Mouse (Mus musculus): ENCODE measurements around the gene Etfdh.
"Not testable (repeated sequence)": the region's sequence is repeated elsewhere in the genome, so short reads cannot be mapped to it uniquely, and the experiment has no call there.

Gene Etfdh

DNA sequence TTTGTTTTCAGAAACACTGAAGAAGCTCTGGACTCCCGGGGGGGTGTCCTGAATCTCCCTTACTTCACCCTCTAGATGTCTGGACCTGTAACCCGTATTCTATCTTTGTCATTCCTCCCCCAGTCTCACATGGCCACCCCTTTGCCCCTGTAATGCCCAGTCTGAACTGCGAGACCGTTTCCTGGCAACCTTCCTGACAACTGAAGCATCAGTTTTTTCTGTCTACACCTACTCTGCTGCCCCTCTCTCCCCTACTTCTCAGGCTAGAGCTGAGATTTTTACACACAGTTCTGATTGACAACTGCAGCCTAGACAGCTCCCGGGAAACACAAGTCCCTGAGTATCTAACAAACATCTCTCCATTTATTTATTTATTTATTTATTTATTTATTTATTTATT, 52.4 kb downstream of the Etfdh start:
- DNase-seq (ENCODE audit: low read depth): no peak

DNA sequence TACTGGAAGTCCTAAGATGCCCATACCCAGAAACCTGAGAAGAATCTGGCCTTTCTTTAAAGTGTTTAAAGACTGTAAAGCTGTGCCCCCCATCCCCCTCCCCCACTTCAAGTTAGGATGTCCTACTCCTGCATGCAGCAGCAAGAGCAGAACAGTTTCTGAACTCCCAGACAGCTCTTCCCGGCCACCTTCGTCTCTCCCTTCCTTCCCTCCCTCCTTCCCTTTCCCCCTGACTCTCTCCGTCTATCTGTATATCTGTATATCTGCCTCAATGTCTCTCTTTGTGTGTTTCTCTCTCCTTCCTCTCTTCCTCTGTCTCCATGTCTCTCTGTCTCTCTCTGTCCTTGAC, 52.9 kb downstream of the Etfdh start:
- DNase-seq (ENCODE audit: low read depth): no peak

DNA sequence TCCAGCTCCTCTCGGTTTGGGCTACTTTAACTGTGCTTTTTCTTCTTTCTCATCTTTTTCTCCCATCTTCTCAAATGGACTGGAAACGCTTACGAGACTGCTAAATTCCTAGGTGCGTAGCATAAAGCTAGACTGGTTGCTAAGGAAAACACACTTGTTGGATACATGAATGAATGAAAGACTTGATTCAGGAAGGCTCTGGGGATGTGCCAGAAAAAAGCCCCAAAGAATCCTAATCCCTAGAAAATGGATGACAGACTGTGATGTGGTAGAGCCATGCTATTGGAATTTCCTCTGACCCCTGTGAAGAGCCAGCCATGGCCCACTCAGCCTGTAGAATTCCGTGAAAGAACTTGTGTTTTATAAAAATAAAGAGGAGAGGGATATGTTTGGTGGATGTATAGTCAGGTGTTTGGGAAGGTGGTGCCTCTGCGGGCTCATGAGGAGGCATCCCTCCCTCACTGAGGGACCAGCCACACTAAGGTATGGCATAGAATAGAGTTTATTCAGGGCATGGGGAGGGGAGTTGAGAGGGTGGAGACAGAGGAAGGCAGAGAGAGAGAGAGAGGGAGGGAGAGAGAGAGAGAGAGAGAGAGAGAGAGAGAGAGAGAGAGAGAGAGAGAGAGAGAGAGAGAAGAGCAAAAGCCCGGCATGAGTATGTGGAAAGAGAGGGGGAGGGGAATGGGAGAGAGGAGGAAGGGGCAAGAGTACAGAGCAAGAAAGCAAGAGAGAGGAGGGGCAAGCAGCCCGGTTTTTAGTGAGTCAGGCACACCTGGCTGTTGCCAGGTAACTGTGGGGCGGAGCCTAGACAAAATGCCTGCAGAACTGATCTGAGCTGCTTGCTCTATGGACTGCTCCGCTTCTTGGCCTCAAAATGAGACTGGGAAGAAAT, 53.5 kb downstream of the Etfdh start:
- peak; percentile 68 for DNase-seq (ENCODE audit: low read depth)

DNA sequence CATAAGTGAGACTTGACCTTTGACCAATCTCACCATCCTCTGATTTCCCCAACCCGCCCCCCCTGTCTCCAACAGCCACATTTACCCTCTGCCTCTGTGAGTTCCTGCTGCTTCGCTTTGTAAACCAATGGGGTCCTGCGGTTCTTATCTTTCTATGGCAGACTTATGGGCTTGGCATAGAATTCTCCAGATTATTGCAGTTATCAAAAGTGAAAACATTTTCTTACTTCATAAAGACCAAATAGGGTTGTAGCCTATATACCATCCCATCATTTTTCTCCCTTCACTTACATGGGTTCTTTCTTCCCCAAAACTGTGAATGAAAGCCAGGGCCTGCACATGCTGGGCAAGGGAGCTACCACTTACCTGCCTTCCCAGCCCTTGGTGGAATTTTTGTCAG, 55.0 kb downstream of the Etfdh start:
- DNase-seq (ENCODE audit: low read depth): no peak

DNA sequence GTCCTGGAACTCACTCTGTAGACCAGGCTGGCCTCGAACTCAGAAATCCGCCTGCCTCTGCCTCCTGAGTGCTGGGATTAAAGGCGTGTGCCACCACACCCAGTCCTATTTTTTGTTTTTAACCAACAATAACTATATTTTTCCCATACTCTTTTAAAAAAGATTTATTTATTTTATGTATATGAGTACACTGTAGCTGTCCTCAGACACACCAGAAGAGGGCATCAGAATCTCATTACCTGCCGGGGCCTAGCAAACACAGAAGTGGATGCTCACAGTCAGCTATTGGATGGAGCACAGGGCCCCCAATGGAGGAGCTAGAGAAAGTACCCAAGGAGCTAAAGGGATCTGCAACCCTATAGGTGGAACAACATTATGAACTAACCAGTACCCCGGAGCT, 55.9 kb downstream of the Etfdh start:
- DNase-seq (ENCODE audit: low read depth): not testable (repeated sequence)

DNA sequence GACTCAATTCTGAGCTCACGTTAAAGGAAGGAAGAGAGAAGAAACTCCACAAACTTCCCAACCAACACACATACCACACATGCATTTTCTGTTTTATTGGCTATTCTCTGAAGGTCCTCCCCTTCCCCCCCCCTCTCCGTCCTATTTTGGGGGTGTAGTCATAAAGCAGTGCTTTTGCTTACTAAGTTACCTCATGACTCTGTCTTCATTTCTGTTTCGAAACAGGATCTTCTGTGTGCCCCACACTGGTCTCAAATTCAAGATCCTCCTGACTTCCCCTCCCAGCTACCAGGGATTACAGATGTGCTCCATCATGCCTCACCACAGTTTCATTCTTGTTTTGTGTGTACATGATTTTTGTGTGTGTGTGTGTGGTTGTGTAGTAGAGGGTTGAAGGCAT, 56.9 kb downstream of the Etfdh start:
- DNase-seq (ENCODE audit: low read depth): peak; percentile 78

DNA sequence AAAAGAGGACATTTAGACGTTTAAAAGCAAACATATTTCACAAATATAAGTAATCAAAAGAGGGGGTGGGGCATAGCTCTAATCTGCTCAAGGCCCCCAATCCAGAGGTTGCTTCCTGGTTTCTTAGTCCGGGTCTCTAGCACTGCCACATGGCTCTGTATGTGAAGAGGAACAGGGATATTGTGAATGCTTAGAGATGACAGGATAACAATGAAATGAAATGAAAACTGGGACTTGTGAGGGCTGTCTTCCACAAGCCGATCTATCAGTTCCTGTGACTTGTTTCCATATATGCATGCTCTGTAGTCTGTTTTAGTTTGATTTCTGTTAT, 60.0 kb downstream of the Etfdh start:
- DNase-seq (ENCODE audit: low read depth): no peak

GRCm38 (mm10) chr3:79568629-79569350, 60.5 kb downstream of the Etfdh start:
- DNase-seq (ENCODE audit: low read depth): no peak

DNA sequence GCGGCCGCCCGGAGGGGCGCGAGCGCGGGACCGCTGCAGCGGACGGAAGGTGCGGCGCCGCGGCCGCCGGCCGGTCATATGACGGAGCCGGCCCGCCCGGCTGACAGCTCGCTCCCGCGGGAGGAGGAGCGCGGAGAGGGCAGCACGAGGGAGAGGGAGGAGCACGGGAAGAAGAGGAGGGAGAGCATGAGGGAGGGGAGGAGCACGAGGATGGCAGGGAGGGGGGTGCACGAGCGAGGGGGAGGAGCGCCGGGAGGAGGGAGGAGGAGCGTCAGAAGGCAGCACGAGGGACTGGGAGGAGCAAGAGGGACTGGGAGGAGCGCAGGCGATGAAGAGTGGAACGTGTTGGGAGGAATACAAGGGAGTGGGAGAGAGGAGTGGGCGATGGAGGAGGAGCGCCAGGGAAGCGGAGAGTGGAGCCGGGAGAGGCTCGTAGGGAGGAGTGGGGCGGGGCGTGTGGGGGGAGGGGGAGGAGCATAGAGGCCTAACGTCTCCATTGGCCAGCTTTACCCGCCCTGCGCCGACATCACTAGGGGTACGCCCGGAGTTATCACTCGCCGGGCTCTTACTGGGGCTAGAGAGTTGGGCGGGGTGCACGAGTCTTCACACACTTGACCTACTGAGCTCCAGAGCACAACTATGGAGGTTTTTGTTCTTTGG, 61.5 kb downstream of the Etfdh start, which contains the start of gene Fnip2:
Gene Fnip2 (minus strand): TSS at position 94 of the 660 bp plus-strand sequence.
- peak; percentile 96 for DNase-seq (ENCODE audit: low read depth)

DNA sequence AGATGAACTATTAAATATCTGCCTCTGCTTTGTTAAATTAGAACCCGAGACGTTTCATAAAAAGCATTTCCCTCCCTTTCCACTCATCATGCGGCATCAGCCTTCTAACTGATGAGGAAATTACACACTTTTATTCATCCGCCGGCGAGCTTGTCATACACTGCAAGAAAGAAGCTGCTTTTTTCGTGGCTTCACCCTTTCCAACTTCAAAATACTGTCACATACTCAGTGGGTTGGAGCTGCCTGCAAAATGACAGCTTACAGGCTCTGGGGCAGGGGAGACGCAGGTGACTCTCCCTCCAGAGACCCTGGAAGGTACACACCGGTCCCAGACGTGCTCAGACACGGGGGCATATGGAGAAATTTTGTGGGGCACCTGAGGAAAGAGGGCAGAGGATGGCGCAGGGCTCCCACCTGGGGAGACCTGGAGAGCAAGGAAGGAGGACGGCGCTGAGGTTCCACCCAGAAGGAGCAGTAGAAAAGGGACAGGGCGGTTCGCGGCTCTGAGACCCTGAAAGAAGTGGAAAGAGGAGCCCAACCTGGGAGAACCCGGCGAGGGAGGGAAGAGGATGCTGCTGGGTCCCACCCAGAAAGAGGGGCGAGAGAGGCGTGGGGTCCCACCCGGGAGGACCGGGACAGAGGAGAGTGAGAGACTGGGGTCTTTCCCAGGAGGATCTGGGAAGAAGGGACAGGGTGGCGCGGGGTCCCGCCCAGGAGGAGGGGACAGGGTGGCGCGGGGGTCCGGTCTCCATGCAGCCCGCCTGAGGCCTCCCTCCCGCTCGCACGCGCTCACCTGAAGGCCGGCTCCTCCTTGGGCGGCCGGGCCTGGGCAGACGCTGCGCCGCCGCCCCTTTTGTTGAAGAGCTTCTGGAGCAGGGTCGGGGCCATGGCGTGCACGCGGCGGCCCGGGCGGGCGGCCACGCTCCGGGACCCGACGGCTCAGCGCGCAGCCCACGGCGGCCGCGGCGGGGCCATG, 62.3 kb downstream of the Etfdh start:
- DNase-seq (ENCODE audit: low read depth): peak; percentile 12

GRCm38 (mm10) chr3:79564875-79565606, 64.3 kb downstream of the Etfdh start:
- DNase-seq (ENCODE audit: low read depth): no peak

DNA sequence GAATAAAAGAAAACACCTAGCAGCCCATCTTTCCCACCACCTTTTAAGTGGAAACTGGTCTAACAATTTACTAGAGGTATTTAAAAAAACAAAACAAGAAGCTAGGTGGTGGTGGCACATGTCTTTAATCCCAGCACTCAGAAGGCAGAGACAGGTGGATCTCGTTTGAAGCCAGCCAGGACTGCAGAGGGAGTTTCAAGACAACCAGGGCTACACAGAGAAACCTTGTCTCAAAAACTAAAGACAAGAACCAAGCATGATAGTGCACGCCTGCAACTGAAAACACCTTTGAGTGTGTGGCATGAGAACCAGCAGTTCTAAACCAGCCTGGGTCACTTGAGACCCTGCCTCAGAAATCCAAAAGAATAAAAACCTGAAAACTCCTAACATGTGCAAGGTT, 65.8 kb downstream of the Etfdh start:
- no peak for DNase-seq (ENCODE audit: low read depth)

DNA sequence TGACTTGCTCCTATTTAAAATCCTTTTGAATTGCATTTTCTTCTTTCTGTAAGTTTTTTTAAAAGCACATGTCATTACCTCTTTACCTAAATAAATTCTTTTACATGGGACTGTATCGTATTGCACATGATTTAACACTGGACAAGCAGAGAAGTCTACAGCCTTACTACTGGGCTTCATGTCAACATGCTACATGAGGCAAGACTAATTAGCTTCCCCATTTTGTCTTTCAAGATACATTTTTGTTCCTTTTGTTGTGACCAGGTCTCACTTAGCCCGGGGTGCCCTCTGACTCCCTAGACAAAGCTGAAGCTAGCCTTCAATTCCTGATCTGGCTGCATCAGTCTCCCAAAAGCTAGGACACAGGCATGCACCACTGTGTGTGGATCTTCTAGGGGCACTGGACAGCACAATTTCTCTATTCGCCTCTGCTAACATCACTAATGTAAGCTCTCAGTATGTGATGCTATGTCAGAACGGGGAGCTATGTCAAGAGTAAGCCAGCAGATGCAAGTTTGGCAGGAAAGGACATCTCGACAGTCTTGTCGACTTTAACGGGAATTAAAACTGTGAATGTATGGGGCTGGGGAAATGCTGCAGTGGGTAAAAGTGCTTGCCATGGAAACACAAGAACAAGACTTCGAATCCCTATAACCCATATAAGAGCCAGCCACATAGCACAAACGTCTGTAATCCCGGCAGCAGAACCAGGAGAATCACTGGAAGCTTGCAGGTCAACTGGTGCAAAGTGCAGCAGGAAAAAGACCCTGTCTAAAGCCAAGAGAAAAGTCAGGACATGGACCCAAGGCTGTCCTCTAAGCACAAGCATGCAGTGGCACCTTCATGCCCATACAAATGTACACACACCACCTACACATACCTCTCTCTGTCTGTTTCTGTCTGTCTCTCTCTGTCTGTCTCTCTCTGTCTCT, 67.2 kb downstream of the Etfdh start:
- no peak for DNase-seq (ENCODE audit: low read depth)

DNA sequence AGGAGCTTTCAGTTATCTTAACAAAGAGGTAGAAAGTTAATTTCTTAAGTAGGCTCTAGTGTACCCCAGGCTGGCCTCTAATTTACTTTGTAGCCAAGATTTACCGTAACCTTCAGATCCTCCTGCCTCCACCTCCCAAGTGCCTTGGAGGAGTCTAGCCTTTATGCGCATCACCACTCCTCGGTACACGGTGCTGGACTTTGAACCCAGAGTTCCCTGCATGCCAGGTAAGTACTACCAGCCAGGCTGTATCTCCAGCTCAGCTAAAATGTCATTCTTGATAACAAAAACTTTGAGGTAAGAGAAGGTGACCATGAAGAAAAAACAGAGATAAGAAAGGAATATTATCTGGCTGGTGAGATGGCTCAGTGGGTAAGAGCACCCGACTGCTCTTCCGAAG, 68.7 kb downstream of the Etfdh start:
- no peak for DNase-seq (ENCODE audit: low read depth)

DNA sequence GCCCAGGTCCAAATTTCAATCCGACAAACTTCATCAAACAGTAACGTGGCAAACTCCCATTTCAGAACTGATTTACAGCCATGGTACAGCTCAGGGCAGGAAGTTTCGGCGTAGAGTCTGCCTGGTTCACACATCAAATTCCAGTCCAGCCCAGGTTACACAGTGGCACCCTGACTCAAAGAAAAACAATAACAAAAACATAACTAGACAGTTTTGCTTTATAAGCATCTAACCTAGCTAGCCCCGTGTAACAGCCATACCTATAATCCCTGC, 69.6 kb downstream of the Etfdh start:
- DNase-seq (ENCODE audit: low read depth): no peak

- DNase-seq (ENCODE audit: low read depth): peak; percentile 75
Observed at GRCm38 (mm10) chr3:79559021-79559772, 70.1 kb downstream of the Etfdh start.

- no peak for DNase-seq (ENCODE audit: low read depth)
Observed at GRCm38 (mm10) chr3:79555061-79555460, 74.2 kb downstream of the Etfdh start.
